Mouse (Mus musculus) right cerebral cortex, adult 18-20 months (tissue): ENCODE measurements around the gene Gm11992.

ENCODE experiments used
- DNase-seq: peaks from one replicate; pipeline ENCODE4 v3.0.0; 2022; ENCODE audit warnings: mixed read lengths

Gene Gm11992

DNA sequence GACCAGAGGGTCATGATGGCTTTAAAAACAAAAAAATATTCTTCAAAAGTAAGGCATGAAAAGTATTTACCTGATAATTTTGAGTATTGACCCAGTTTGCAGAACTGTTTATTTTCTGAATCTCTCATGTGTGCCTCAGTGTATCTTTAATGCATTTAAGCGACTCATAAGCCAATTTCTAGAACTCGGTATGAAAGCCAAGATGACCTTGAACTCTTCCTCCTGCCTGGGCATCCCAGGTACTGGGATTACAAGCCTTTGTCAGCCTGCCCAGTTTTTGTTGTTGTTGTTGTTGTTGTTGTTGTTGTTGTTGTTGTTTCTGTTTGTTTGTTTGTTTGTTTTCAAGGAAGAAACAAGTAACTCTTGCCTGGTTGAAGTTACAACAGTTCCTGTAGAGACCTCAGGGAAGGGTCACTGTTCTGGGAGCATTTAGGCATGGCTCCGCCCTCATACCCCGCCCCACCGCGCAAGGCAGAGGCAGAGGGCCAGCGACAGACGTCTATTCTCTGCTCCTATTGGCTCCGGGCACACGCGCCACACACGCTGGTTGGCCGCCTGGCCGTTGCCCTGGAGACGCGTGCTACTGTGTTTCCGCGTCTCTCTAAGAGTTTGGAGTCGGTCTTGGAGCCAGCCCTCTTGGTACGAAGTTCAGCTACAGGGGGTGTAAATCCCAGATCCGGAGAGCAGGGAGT lies at the start of gene Gm11992:
Gm11992 (plus strand) TSS at position 584 of the 692 bp plus-strand sequence.
- peak; percentile 85 for DNase-seq

DNA sequence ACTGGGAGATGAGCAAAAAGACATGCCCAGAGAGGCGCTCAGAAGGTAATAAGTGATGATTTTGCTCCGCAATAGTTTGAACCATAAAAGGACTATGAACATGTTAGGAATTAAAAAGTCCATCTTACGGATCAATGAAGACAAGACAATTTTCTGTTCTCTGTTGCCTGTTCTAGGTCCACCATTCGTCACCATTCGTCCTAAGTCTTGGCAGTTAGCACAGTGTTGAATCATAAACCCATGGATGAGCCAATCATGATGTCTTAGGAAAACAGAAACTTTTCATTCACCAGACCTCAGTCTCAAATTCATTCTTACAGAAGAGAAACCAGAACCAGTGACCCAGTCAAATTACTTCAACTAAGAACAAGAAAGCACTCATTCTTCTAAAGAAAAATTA lies 39.6 kb upstream of the Gm11992 start:
- no peak for DNase-seq

DNA sequence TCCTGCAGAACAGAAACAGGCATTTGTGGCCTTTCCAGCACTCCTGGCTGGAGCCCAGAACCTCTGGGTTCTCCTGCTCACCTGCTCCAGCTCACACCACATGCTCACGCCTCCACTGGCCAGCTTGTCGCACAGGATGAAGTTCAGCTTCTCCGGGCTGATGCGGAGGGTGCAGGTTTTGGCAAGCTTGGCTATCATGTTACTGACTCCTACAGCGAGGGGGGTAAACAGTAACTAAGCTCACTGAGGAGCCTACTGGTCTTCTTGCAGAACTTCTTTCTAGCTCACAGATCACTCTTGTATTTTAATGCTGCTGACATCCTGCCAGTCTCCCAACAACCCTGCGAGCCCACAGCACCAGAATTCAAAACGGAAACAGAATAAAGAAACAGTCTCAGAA lies 38.0 kb upstream of the Gm11992 start:
- DNase-seq, result peak; percentile 12

DNA sequence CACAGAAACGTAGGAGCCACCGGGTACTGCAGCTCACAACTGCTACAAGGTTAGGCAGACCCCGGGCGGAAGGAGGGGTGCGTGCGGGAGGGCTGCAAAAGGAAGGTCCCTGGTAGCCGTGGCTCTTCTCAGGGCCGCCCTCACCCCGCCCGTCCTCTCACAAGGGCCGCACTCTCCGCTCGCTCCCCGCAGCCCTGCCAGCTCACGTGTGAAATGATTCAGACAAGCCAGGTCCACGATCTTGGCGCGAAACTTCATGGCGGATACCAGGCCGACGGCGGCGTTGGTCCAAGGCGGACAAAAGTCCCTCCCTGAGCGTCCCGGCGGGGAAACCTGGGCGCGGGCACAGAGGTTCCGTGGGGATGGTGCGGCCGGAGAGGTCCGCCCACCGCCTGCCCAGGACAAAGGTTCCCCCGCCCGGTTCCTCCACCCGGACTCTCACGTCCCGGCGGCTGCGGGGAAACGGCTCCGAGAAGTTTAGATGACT lies 37.5 kb upstream of the Gm11992 start, which contains the start of gene Hus1:
Hus1 (minus strand) TSS at position 339 of the 487 bp plus-strand sequence.
- DNase-seq, result peak; percentile 82

DNA sequence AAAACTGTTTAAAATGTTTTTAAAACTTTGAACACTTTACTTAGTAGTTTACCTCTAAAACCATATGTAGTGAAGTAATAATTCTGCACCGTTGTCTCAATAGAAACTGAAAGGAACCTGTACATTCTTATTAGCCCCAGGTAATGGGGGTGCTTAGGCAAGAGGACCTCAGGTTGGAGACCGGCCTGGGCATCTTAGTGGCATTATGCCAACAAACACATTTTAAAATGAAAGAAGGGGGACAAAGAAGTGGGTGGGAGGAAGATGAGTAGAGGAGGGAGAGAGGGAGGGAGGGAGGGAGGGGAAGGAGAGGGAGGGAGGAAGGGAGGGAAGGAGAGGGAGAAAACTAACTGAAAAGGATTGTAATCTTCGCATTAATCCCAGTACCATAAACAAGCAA lies 37.0 kb upstream of the Gm11992 start:
- DNase-seq, result no peak

DNA sequence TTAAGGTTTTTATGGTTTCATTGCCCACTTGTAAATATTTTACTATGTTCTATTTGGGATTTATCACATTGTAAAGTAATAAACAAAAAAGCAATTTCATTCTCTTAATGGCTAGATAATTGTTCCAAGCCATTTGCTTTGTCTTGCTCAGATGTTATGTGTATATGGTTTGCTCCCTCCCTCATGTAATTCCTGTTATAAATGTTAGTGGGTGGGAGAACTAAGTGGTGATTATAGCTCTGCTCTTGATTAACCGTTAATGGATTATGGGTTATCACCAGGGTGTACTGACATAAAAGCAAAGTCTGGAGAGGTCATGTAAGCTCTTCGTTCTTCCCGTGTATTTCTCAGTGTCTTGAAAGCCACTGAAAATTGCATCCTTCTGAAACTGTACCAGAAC lies 33.7 kb upstream of the Gm11992 start:
- DNase-seq, result no peak

DNA sequence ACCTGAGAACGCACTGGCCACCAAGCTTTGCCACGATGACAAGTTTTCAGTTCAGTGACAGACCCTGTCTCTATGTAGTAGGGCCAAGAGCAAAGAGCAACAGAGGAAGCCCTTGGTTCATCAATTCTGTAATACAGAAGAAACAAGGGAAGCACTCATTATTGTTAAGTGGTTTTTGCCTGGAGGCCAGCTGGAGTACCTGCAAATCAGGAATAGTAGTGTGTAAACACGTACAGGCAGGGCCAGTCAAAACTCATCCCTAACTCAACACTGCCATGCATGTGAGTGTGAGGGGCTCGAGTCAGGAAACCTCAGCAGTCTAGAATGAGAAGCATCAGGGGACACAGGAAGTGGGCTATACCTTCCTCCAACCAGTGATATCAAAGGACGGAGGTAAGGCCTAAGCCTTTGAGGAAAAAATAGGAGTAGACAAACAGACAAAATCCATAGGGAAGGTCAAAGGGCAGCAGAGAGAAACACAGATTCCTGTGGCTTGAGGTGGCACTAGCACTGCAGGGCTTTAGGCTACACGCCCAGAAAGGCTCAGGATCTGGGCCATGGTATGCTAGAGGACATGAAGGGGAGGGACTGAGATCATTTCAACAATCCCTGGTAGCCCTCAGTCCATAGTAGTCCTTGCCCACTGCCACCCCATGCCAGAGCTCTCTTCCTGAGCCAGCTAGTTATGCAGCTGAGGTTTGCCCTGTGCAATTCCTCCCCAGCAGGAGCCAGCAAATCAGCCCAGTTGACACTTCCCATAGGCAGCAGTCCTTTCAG lies 29.7 kb upstream of the Gm11992 start:
- DNase-seq, result no peak

DNA sequence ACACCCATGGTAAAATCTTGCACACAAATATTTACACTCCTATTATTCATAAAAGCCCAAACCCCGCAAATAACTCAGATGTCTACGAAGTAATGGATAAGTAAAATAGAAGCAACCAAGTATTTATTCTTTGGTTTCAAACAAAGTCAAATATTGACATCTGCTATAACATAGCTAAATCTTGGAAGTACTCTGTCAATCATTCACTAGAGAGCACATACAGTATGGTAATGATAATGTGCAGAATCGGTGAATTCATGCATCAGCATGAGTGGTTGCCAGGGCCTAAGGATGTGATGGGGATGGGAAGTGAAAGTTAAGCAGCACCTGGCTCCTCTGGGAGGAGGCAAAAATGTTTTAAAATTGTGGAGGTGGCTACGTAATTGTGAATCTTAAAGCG lies 28.2 kb upstream of the Gm11992 start:
- DNase-seq, result no peak

DNA sequence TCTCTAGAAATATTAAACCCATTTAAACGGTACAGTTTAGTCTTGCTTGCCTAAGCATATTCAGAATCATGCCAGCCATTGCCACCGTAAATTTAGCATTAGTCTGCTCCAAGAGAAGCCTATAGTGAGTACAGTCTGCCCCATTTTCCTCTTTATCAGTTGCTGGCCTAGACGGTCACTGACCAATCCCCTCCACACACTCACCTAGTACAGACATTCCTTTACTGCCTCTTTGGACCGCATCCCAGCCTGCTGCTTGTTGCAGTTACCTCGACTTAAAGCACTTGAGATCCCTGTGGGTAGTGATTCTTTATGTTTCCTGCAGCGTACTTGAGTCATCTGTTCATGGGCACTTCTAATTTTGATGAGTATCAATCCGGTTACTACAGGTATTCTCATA lies 23.6 kb upstream of the Gm11992 start:
- no peak for DNase-seq

DNA sequence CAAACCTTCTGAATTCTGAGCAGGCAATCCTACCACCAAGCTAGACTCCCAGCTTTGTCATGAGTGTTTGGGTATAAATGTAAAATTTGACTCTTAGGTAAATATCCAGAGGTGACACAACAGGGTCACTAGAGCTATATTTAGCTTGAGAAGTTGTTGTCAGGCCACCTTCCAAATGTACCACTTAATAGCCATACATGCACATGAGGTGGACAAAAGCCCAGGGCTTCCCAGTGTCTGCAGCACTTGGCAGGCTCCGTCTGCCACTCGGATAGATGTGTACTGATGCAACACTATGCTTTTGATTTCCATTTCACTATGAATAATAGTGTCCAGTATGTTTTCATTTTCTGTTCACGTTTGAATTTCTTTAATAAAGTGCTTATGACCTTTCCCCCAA lies 23.2 kb upstream of the Gm11992 start:
- no peak for DNase-seq

DNA sequence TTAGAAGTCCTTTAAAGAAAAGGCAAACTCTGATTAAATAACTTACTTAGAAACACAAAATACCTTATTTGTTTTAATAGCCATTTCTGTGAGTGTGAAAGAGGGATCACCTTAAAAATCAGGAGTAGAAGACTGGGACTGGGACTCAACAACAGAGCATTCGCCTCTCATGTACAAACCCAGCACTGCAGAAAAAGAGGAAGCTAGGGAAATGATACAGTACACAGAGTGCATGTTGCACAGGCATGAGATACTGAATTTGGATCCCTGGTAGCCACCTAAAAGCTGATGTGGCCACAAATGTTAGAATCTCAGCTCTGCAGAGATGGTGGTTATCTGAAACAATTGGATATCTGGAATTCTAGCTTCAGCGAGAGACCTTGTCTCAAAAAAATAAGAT lies 16.9 kb upstream of the Gm11992 start:
- DNase-seq, result no peak

DNA sequence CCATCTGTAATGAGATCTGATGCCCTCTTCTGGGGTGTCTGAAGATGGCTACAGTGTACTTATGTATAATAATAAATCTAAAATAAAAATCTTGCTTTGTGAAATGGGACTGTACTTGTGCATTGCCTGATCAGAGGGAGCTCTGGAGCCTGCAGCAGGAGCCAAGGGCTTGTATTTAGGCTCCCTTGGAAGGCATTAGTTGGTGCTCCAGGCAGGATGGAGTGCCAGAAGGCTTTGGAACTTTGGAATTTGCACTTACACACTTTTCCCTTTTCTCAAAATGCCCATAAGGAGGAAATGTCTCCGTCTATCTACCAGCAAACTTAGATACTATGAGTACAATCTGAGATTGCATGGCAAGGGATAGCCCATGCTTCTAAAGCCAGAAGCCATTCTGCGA lies 1.8 kb upstream of the Gm11992 start:
- DNase-seq, result no peak

DNA sequence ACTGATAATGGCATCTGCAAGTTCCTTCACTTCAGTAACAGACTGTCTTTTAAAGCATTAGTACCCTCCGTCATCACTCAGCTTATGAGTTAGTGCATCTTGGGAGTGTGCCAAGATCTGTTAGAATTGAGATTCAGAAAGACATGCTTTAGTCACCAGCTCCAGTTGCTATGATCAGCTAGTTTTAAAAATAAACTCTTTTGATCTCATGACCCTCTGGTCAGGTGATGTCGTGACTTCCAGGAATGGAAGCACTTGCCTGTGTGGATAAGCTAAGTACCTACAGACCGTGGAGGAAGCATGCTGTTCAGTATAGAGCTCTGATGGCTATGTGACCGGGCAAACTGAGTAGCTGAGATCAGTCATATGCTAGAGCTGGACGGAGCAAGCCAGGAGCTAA lies 1.4 kb upstream of the Gm11992 start:
- peak; percentile 4 for DNase-seq

DNA sequence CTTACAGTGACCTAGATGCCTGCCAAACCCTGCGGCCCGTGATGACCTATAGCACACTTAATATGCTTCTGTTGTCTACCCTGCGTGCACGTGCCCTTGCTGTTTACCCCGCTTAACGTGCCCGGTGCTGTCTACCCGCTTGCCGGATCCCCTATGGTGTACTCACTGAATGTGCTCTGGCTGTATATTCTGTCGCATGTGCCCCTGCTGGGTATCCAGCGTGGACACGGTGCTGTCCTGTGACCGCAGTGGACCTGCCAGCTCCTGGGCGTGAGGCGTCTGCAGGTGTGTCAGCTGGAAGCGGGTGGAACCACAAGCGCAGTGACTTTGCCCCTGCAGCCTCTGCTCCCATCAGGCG lies 288 bp downstream of the Gm11992 start, which contains the start of gene Sun3:
Sun3 (minus strand) TSS at position 289 of the 358 bp plus-strand sequence.
- DNase-seq, result peak; percentile 11

DNA sequence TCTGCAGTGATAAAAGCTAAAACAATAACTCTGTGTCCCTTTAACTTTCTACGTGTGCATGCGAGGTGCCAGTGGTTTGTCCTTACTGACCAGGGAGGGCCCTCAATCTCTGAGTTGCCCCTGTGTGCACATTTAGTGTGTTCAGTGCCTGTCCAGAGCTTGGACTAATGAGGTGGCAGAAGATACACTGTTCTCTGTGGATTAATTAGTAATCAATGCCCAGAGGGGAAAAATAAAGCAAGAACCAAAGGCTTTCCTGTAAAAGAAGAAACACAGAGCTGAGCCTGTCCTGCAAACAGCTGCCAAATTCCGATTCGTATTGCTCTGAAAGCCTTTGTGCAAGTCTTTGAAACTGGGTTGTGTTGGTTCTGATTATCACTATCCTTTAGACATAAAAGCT lies 1.8 kb downstream of the Gm11992 start:
- no peak for DNase-seq

DNA sequence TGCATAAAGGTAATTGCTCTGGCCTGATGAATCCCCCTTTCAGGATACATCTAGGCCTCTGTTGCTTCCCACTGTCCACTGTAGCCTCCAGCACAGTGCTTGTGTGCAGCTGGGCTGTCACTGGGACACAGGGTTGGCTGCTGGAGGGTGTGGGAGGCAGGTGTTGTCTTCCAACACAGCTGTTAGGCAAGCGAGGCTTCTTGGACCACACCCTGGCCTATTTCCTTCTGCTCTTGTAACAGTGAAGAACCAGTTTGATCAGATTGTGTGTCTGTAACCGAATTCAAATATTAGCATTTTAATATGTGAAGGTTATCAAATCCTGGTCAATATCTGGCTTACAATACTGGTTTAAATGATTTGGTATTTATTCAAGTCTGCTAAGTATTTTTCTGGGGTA lies 3.5 kb downstream of the Gm11992 start:
- DNase-seq, result no peak

DNA sequence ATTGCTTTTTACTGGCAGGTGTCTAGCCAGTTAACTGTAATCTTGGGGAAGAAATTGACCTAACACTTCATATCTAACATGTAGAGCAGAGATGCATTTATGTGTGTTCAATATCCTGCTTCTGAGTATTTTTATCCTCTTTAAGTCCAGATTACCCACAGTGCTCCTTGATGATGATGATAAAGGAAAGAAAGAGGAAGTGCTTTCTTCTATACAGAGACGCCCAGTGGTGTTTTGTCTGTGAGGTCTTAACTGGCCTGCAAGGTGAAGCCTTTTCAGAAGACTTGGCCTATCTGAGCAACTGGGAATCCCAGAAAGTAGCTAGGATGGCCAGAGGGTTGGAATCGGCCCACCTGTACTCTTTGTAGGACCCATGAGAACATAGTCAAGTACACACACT lies 8.5 kb downstream of the Gm11992 start:
- DNase-seq, result no peak

DNA sequence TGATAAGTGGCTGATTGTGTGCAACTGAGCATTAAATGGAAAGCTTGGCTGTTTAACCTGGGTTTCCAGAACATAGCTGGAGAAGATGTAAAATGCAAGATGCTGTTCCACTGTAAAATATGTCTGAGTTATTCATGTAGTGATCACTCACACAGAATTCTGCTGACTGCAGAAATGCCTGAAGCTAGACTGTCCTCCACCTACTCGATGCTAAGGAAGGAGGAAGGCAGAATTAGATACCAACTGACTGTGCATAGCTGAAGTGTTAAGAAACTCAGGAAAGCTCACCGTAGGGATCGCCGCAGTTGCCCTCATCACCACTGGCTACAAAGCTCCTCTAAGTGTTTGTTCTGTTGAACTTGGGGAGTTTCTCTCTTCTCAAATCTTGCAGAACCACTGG lies 9.3 kb downstream of the Gm11992 start:
- peak; percentile 4 for DNase-seq

DNA sequence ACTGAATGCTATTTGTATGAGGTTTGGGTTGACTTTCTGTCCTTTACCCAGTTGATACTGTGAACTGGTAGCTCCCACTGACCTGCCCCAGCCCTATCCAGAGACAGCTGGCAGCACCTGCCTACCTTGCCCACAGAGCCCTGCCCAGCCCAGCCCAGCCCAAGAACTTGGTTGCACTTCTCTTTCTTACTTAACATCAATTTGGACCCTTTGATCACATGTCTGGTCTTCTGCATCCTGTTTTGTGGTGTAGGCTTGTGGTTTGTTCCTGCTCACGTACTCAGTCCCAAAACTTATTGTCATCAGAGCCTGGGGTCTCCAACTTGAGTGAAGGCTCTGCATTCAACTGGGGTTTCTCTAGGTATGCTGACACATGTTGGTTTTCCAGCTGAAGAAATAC lies 11.6 kb downstream of the Gm11992 start:
- no peak for DNase-seq

DNA sequence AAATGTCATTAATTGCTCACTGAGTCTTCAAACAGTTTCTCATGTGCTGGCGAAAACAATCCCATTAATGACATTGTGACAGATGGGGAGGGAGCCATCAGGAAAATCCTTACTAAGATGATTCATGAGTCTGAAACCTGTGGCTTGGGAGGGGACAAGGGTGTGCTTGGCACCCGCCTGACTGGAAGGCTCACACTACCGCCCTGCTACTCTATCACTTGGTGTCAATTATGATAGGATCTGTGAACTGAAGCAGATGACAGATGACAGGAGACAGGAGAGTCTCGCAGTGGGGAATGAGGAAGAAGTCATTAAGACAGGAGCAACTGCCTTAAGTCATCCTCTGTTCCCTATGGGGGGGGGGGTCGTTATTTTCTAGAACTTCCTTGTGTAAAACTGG lies 12.1 kb downstream of the Gm11992 start:
- no peak for DNase-seq

DNA sequence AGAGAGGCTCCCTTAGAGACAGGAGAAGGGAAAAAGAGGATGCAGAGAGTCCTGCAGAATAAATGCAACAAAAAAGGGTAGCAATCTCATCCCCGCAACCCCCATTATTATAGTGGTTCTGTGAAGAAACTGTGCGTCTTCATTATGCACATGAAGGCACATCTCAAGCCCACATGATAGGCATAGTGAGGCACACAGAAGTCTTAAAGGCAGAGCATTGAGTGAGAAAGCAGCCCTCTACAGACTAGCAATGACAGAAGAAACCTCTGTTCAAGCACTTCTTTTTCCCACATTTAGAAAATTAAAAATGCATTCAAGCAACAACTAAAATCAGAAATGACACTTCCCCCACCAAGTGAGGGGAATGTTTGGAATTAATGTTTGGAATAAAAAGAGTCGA lies 28.1 kb downstream of the Gm11992 start:
- no peak for DNase-seq

DNA sequence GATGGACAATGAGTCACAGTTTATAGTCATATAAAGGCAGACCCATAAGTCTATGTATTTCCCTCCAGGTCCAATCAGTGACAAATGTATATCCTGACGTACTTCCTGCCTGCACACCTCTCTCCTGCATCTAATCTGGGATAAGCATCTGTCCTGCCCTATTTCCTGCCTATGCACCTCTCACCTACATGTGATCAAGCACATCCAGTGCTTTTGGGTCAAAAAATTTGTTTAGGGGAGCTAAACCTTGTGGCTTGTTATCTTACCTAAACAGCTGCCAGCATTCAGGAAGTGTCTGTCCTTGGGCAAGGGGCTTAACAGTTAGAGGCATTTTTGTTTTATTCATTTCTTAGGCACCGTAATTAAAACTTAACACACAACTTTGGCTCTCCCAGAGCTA lies 64.8 kb downstream of the Gm11992 start:
- DNase-seq, result no peak

DNA sequence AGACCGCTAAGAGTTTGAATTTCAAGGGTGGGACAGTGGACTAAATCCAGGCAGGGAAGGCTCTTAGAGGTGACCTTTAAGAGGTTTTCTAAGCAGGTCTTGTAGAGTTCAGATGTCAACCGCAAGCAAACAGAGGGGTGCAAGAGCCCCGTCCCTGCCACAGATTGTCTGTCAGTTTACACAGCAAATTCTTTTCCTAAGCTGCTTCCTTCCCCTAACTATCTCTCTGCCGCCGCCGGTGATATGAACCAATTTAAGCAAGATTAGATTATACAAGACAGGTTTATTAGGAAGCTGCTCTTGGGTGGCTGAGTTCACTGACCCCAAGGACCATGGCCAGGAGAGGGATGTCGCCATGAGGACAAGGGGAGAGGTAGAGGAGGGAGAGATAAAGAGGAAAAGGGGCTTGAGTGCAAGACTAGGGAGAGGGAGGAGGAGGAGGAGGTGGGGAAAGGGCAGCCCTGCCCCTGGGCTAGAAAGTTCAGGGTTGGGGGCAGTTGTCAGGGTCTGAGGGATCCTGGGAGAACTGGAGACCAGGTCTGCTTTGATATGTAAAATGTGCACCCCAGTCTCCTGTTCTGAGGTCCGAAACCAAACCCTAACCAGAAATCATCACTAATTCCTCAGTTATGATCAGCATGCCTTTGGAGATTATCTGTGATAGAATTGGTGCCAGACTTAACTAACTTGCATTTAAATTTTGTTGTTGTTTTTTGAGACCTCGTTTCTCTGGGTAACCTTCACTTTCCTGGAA lies 67.2 kb downstream of the Gm11992 start:
- no peak for DNase-seq

DNA sequence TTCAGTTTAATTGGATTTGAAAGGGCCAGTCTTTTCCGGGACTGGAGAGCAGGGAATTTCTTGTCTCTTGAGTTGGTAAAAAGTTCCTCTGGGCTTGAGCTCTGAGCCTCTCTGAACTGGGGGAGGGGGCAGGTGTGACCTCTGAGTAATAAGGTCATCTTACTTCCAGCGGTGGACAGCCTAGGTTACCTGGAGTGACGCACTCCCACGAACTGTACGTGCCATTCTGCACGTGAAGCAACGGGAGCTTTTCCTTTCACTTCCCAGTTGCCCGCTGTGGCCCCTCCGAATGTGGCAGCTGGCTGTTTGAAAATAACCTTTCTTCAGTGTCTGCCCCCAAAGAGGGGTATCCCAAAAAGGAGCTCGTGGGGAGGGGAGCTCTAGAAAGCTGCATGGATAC lies 67.7 kb downstream of the Gm11992 start:
- no peak for DNase-seq
